Mouse (Mus musculus) adrenal gland, postnatal 36 days (tissue): ENCODE measurements around the gene Ppp3ca. TPM values are rescaled to one million over a fixed set of nuclear protein-coding genes. Genes with fewer than 3 reads are reported as not detected.

ENCODE experiments used
- DNase-seq, 2 experiments: peaks; one replicate each; pipeline ENCODE4 v3.0.0; 2021; ENCODE audit warnings: mixed read lengths in 1 of 2
- long read RNA-seq, 2 experiments: library from polyadenylated mRNA; stranded (forward); transcript quantifications; one replicate each; pipeline ENCODE4 v2.0.0; 2021; ENCODE audit warnings: borderline sequencing depth in 2 of 2
- total RNA-seq, 2 experiments: library from RNA; stranded (reverse); gene quantifications; 2 replicates each; pipeline ENCODE4 v1.2.3; 2021

Ppp3ca gene
- total RNA-seq = 10 to 100 TPM; 35.1 to 67.2 TPM
- long read RNA-seq, experiment 1, full-length matches to known transcripts = 55 of 80 reads
- long read RNA-seq, experiment 1, partial matches to known transcripts = 7 of 80 reads
- long read RNA-seq, experiment 1, other reads (novel, unspliced or antisense) = 18 of 80 reads
- long read RNA-seq, experiment 2, full-length matches to known transcripts = 22 of 26 reads
- long read RNA-seq, experiment 2, partial matches to known transcripts = 2 of 26 reads
- long read RNA-seq, experiment 2, other reads (novel, unspliced or antisense) = 2 of 26 reads

DNA sequence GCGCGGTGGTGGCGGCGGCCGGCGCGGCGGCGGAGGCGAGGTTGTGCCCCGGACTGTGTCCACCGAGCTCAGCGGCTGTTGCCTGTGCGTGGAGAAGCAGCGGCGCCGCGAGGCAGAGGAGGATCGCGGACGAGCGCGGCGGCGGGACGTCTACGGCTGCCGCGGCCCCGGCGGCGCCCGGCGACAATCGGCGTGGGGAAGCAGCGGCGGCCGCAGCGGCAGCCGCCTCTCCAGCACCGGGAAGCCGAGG, at the start of gene Ppp3ca:
Ppp3ca (plus strand) TSS at position 15 of the 250 bp plus-strand sequence.
- no peak for DNase-seq

- peak; percentile 35 for DNase-seq
These were observed 29.2 kb upstream of the Ppp3ca start for GRCm38 (mm10) chr3:136640544-136641230.

DNA sequence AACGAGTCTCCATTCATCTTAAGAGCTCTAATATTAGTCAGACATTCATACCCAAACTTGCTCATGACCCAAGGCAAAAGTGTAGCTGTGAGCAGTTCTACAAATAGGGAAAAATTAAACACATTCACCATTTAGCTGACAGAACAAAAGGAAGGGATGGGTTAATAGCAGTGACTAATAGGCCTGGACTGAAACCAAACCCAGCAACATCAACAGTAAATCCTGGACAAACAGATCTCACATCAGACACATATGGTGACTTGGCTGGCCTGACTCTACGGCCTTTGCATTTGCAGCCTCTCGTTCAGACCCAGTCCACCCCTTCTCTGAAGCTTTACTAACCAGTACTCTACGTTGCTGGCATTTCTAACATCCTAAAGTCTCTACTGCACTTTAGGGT, 19.0 kb upstream of the Ppp3ca start:
- no peak for DNase-seq

GRCm38 (mm10) chr3:136651496-136651895, 18.4 kb upstream of the Ppp3ca start:
- no peak for DNase-seq

GRCm38 (mm10) chr3:136656460-136657035, 13.4 kb upstream of the Ppp3ca start:
- DNase-seq = no peak

- DNase-seq = no peak
These were observed 11.2 kb upstream of the Ppp3ca start for GRCm38 (mm10) chr3:136658681-136659080.

GRCm38 (mm10) chr3:136665119-136665518, 4.8 kb upstream of the Ppp3ca start:
- no peak for DNase-seq

GRCm38 (mm10) chr3:136668072-136668471, 1.9 kb upstream of the Ppp3ca start:
- DNase-seq = peak; percentile 56 to 62

- DNase-seq = peak; percentile 100
These were observed 454 bp upstream of the Ppp3ca start for GRCm38 (mm10) chr3:136669231-136670109.

DNA sequence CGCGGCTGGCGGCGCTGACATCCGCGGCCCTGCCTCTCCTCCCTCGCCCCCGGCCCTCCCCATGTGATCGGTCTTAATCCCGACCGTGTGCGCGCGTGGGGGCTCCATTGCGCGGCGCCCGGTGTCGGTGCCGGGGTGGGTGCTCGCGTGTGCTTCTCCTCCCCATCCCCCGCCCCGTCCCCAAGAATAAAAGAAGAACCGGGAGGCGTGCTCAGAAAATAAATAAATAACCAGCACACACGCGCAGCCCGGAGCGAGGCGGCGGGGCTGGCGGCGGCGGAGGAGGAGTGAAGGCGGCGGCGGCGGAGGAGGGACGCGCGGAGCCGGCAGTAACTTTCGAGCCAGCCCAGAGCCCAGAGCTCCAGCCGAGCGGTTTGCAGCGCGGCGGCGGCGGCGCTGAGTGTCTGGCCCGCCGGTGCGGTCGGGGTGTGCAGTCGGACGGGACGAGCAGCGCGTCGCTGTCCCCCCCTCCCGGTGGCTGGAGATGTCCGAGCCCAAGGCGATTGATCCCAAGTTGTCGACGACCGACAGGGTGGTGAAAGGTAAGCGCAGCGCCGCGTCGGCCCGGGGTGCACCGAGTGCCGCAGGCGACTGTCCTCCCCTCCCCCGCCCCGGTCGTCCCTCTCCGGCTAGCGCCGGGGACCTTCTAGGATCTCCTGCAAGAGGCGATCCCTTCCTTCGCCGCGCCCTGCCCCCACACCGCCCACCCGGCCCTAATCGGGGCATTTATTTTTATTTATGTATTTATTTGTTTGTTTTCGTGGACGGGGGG, 622 bp downstream of the Ppp3ca start:
- DNase-seq = peak; percentile 72 to 81

- DNase-seq = peak; percentile 80 to 92
These were observed 1.4 kb downstream of the Ppp3ca start for GRCm38 (mm10) chr3:136671161-136671939.

DNA sequence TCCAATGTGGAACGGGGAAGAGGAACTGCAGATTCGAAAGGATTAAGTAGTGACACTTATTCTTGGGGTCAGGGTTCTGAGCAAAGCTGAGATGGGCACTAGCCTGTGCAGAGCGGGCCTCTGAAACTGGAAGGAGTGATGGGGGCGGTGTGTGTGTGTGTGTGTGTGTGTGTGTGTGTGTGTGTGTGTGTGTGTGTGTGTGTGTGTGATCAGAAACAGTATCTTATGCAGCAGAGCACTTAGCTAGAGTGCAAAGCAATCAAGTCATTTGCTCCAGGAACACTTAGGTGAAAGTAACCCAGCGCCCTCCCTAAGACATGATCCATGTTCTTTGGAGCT, 2.0 kb downstream of the Ppp3ca start:
- DNase-seq = peak; percentile 12 to 26

DNA sequence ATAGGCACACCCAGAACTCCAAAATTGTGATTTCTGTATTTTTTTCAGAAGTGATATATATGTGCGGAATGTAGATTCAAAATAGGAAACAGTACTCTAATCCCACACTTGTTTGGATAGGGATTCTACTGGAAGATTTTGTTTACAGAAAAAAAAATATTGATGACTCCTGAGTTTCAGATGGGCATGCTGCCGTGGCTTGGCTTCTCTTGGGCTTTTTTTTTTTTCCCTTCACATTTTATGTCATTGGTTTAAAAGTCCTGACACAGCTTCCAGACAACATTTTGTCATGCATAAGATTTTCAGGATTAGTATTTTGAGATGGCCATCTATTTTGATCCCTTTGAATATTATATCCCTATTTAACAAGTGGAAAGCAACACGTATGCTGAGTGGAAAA, 2.9 kb downstream of the Ppp3ca start:
- DNase-seq = no peak

- no peak for DNase-seq
These were observed 3.4 kb downstream of the Ppp3ca start for GRCm38 (mm10) chr3:136673363-136673762.

- no peak for DNase-seq
These were observed 4.6 kb downstream of the Ppp3ca start for GRCm38 (mm10) chr3:136674486-136674885.

GRCm38 (mm10) chr3:136676991-136677390, 7.1 kb downstream of the Ppp3ca start:
- no peak for DNase-seq

GRCm38 (mm10) chr3:136678386-136678785, 8.5 kb downstream of the Ppp3ca start:
- DNase-seq = peak; percentile 46 to 57

DNA sequence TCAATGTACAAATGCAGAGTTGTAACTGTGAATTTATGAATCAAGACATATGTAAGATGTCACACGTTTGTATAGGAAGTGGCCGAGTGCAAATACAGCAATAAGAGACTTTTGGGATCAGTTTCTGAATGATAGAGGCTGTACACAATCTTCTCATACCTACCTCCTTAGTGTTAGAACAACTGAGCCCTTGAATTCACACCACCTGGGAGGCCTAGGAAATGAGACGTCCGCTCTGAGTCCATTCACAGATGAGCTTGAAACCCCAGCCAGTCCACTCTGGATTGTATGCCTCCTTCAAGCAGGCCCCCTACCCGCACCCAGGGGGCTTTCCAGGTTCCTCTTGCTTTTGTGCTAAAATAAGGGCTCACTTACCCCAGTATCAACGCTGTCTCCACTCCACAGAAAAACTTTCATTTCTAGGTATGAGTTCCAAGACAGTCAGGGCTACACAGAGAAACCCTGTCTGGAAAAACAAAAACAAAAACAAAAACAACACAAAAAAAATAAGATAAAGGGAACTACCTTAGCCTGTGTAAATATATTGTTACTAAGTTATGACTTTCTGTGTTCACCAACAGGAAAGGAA, 10.1 kb downstream of the Ppp3ca start:
- DNase-seq = no peak

DNA sequence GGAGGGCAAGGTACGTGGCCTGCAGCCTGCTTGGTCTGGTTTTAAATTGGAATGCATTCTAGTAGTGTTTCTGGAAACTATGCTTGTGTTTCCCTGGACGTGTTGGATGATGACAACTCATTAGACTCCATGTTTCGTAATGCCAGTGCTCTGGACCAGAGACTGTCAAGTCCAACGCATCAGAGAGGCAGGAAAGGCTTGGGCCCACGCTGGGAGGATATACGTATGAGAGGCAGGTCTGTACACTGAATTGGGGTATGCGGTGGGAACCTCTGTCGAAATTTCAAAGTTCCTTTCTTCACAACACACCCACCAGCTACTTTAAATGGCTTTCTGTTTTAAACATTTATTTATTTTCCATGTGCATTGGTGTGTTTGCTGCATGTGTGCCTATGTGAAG, 12.3 kb downstream of the Ppp3ca start:
- DNase-seq = no peak

- DNase-seq = no peak
These were observed 14.5 kb downstream of the Ppp3ca start for GRCm38 (mm10) chr3:136684191-136684958.
